Mouse (Mus musculus) cerebellum, postnatal 10 days (tissue): ENCODE data around the gene Npm3.

Source experiments
- DNase-seq, 2 experiments: peaks; one replicate each; pipeline ENCODE4 v3.0.0; 2021; ENCODE audit warnings: mixed read lengths in 2 of 2

Gene Npm3

GRCm38 (mm10) chr19:45749243-45750043, at the start of gene Npm3:
Npm3 (minus strand) TSS chr19:45749591.
- peak; percentile 94 for DNase-seq

DNA sequence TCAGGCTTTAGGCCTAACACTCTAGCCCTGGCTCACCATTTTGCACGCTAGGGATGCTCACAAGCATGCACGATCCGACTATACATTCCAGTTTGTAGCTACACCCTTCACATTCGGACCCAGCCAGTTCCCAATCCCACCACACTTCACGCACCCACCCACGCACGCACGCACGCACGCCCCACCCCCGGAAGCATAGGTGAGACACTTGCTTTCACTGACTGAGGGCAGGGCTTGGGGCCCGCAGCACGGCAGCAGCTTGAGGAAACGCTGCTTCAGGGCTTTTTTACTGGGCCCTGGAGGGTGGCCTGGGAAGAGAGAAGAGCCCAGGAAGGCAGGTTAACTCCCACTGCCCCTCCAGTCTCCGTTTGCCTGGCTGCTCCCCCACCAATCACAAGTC, 47.5 kb upstream of the Npm3 start:
- DNase-seq, result no peak

GRCm38 (mm10) chr19:45796061-45796556, 46.7 kb upstream of the Npm3 start:
- no peak for DNase-seq

GRCm38 (mm10) chr19:45795406-45795944, 46.1 kb upstream of the Npm3 start:
- DNase-seq, result no peak

DNA sequence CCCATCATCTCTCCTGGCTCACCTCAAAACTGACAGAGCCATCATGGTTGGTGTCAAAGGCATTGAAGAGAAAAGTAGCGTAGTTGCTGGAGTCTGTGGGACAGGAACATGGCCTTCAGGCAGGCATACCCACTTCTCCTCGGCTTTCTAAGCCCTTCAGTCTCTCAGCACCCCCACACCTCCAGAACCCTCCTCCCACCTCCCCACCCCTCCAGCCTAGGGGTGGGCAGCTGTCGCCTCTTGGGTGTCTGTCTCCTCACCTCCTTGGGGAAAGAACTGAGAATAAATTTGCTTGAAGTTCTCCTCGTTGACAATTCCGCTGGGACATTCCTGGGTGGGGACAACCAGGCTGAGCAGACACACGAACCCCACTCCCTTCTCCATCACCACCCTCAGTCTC, 45.3 kb upstream of the Npm3 start:
- DNase-seq, result no peak

GRCm38 (mm10) chr19:45792404-45792803, 43.0 kb upstream of the Npm3 start:
- DNase-seq, result no peak

DNA sequence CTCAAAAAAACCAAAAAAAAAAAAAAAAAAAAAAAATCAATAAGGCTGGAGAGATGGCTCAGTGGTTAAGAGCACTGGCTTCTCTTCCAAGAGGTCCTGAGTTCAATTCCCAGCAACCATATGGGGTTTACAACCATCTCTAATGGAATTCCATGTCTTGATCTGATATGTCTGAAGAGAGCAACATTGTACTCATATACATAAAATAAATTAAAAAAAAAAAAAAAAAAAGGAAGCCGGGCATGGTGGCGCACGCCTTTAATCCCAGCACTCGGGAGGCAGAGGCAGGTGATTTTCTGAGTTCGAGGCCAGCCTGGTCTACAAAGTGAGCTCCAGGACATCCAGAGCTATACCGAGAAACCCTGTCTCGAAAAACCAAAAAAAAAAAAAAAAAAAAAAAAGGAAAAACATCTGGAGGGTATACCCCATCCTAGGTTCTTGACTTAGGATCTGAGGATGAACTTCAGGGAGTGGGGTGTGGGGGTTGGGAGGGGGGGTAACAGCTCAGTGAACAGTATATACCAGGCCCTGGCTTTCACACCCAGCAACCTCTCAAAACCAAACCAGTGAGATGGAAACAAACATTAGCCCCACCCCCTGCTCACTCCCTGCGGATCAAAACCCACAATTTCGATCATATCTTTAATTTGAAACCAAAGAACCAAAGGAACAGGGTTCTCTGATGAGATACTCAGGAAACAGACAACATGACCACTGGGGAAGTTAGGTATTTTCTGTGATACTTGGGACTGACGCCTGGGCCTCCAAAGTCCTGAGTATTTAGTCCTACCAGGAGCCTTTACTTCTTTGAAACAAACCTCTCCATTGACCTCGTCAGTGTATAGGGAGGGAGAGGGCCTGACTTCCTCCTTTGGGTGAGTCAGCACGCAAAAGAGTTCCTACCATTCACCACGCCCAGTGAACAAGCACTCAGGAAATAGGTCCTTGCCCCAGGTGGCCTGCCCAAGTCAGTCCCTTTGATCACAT, 40.8 kb upstream of the Npm3 start:
- no peak for DNase-seq

- DNase-seq, result no peak
Measured at GRCm38 (mm10) chr19:45789365-45789764, 40.0 kb upstream of the Npm3 start.

DNA sequence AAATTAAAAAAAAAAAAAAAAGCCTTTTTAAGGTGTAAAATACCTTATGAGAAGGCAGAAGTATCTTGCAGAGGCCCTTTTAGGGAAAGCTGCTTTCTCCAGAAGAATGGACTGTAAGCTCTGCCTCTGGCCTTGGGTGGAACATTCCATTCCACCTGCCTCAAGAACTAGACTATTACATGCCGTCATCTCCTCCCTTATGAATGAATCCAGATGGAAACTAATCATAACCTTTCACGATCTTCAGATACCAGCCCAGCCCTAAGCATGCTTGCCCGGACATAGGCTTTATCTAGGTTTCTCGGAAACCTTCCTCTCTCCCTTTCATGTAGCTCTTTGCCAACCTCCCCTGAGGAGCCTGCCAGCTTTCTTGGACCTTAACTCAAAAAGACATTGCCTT, 38.9 kb upstream of the Npm3 start:
- DNase-seq, result no peak

DNA sequence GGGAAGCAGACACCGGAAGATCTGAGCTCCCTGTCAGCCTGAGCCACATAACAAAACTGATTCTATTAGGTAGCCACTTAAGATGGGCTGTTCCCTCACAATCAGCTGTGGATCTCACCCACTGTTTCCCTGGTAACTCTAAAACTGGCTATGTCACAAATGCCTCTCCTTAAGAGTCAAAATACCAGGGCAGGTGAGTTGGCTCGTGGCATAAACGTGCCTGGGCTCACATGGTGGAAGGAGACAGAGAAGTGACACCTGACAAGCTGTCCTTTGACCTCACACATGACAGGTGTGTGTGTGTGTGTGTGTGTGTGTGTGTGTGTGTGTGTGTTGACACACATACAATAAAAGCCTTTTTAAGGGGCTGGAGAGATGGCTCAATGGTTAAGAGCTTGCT, 38.1 kb upstream of the Npm3 start:
- DNase-seq, result no peak

- DNase-seq, result no peak
Measured at GRCm38 (mm10) chr19:45785470-45785869, 36.1 kb upstream of the Npm3 start.

- DNase-seq, result no peak
Measured at GRCm38 (mm10) chr19:45783933-45784576, 34.7 kb upstream of the Npm3 start.

GRCm38 (mm10) chr19:45783181-45783932, 34.0 kb upstream of the Npm3 start, which contains the start of gene Mgea5:
Mgea5 (minus strand) TSS chr19:45783837.
- DNase-seq, result peak; percentile 98 to 99

DNA sequence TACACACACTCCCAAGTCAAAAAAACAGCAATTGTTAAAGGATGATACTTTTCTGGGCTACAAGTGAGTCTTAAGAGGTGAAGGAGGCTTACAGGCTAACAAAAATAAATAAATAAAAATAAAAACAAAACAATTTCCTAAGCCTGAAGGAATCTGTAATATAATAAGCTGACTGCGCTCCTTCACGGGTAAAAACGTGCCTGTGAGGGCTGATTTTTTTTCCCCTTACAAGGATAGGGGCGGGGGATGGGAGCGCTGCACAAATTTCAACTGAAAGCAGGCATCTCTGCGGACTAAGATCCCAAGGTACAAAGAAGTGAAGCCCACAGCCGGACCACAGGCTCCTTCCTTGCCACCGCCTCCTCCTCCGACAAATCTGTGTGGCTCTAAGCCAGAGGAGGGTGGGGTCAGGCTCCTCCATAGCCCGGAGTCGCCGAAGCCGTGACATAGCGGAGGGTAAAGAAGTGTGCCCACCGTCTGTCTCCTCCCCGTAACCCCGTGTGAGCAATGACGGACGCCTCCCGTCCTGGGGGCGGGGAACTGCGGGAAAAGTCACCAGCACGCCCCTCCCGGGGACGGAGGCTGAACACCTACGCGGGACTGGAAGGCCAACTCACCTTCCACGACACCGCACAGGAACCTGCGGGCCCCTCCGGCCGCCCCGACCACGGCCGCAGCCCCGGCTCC, 33.1 kb upstream of the Npm3 start:
- DNase-seq, result peak; percentile 93

DNA sequence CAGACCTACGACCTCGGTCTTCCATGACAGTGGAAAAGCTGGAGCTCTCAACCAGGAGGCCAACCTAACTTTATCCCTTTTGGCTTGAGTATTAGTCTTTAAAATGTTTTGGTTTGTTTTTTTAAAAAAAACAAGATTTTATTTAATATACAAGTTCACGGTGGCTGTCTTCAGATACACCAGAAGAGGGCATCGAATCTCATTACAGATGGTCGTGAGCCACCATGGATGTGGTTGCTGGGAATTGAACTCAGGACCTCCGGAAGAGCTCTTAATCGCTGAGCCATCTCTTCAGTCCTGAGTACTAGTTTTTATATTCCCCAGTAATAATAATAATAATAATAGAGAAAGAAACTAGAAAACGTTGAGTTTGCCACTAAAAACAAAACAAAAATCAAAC, 32.3 kb upstream of the Npm3 start:
- DNase-seq, result no peak

DNA sequence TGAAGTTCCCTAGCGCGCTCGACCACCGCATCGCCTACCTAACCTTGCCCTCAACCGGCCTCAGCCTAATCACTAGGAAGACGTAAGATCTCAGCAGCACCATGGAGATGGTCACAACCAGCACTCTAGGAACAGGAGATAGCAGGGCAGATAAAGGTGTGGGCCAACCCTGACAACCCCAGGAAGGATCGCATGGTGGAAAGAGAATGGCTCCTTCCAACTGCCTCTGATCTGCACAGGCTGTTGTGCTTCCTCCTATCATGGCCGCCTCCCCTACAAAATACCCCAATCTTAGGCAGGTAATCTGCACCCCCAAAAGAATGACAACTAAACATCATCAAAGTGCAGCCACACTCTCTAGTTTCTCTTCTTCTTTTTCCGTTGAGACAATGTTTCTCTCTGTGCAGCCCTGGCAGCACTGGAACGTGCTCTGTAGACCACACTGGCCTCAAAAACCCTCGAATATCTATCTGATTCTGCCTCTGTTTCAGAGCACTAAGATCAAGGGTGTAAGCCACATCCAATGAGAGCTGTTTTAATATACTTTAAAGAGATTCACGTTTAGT, 31.0 kb upstream of the Npm3 start:
- DNase-seq, result no peak

DNA sequence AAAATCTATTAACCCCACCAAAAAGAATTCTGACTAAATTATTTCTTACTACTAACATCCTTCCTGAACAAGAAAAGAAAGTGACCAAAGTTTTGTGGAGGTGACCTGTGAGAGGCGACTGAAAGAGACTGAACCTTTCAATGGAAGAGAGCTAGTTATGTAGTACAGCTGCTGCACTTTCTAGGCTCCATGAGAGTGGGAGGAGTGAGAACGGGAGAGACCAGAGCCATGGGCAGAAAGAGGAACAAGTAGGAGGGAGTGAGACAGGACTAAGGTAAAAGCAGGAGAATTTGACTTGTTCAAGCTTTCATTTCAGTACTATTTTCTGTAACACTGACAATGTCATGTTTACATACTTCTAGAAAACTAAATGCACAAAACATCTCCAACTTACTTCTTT, 26.1 kb upstream of the Npm3 start:
- no peak for DNase-seq

- no peak for DNase-seq
Measured at GRCm38 (mm10) chr19:45771501-45771900, 22.1 kb upstream of the Npm3 start.

- DNase-seq, result no peak
Measured at GRCm38 (mm10) chr19:45760810-45761209, 11.4 kb upstream of the Npm3 start.

DNA sequence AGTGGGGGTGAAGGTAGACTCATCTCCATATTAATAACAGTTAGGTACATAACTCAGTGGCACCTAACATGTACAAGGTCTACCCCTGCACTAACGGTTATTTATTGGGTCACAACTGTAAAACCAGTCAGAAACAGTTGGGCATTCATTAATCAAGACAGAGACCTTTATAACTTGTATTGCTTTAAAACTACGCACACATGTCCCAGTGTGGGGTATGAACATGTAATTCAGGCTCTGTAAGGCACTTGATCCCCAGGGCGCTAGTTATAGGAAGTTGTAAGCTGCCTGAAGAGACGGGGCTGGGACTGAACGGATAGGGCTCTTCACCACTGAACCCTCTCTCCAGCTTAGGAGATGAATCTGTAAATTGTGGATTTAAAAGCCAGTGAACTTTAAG, 9.3 kb upstream of the Npm3 start:
- no peak for DNase-seq

- no peak for DNase-seq
Measured at GRCm38 (mm10) chr19:45753551-45753950, 4.2 kb upstream of the Npm3 start.
